8 mouse cellular contexts compared by ENCODE assay signal in the genomic region with DNA sequence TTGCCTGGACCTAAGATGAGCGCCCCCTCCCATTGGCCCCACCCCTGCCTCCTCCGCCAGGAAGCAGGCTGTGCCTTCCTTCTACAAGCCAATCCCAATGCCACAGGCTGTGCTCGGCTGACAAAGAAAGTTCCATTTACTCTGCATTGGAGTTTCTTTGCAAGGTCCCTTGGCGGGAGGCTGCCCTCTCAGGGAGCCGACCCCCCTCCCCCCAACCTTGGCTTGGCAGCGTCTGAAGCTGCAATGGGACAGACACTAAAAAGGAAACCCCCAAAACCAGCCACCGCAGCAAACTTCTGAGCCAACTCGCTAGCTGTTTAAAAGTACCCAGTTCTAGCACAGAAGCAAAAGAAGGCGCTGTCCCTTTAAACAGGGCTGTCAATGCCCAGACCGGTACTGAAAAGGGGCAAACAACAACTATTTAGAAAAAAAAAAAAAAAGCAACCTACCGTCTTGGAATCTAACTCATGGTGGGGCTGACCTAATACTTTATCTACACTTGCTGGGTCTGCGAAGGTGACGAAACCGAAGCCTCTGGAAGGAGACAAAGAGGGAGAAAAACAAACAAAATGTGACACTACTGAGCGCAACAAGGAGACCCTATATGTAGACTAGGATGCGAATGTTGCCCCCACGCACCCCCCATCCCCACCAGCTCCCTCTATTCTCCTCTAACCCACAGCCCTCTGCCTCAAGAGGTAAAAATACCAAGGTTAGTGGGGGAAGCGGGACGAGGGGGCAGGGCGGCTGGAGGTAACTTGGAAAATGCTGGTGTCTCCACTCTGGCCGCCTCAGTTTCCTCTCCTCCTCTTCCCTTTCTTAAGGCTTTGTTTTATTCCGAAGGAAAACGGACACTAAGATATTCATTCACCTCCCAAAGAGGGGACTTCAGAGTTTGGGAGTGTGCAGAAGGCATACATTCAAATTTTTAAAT. TPM values are rescaled to one million over a fixed set of nuclear protein-coding genes. Genes with fewer than 3 reads are reported as not detected.
DNase-seq lines count a peak whose midpoint lies in the region; ATAC-seq and TF ChIP-seq lines count a peak whose summit lies in the region.

No protein-coding gene starts in this region.

- H3K27me3 ChIP-seq in testis, adult 2 months (ENCODE audit: control insufficient read depth, insufficient read depth, low read length): no peaks in the 10 kb centered on the region
- no peaks in the 10 kb centered on the region for H3K27me3 ChIP-seq in midbrain, embryonic 10.5 days (ENCODE audit: low read depth, poor library complexity, severe bottlenecking)

- TF ChIP-seq POLR2A in testis, adult 2 months (IDR thresholded peaks at IDR 0.05; ENCODE audit: control insufficient read depth, low read depth, low read length): no peak

- peaks cover 17% of the 10 kb centered on the region for H3K4me1 ChIP-seq in testis, adult 2 months (ENCODE audit: control insufficient read depth, insufficient read depth, low read length)
- H3K4me1 ChIP-seq in midbrain, embryonic 10.5 days: peaks cover 73% of the 10 kb centered on the region

- H3K36me3 ChIP-seq in testis, adult 2 months (ENCODE audit: control insufficient read depth, insufficient read depth, low read length): no peaks in the 10 kb centered on the region
- peaks cover 35% of the 10 kb centered on the region for H3K36me3 ChIP-seq in midbrain, embryonic 10.5 days

- H3K4me3 ChIP-seq in testis, adult 2 months (ENCODE audit: control insufficient read depth, low read depth, low read length): peak overlapping the region; percentile 64
- H3K4me3 ChIP-seq in midbrain, embryonic 10.5 days: peak overlapping the region; percentile 97

- no peak for TF ChIP-seq CTCF in testis, adult 2 months (IDR thresholded peaks at IDR 0.05; ENCODE audit: control insufficient read depth, insufficient read depth, insufficient replicate concordance, low read depth, low read length)

- under 1% methylated on average over 23 of the region's 23 CpGs for WGBS in midbrain, embryonic 10.5 days

- no peak overlapping the region for H3K27ac ChIP-seq in testis, adult 2 months (ENCODE audit: control insufficient read depth, insufficient read depth, low read depth, low read length)
- H3K27ac ChIP-seq in midbrain, embryonic 10.5 days (replicated peaks): peak overlapping the region; percentile 100

- H3K9me3 ChIP-seq in midbrain, embryonic 10.5 days (replicated peaks): no peaks in the 10 kb centered on the region

- intact Hi-C loops in left cerebral cortex, postnatal 14 days (cut with DNase I): loop anchor here (5.0 to 10.0 kb wide), 2 partner anchors 132 to 164 kb away; no protein-coding TSS in a partner anchor

- 0 out of 4 replicates have a peak, but pooled peaks have one; percentile 18 to 27 for ATAC-seq in hematopoietic stem cell, adult 5-6 weeks (replicated peaks in 1 of 2; ENCODE audit: insufficient read depth in 1 of 2, low FRiP score in 2 of 2, low TSS enrichment in 1 of 2, low read depth in 1 of 2, poor library complexity in 2 of 2, severe bottlenecking in 2 of 2)

- no peak for DNase-seq in testis, postnatal 10 days (ENCODE audit: low spot score)
- peak; percentile 65 for DNase-seq in embryo, embryonic 10 days (ENCODE audit: low spot score)
- DNase-seq in left cerebral cortex, postnatal 14 days (ENCODE audit: low spot score in 2 of 2): peak; percentile 22 to 52
- DNase-seq in midbrain, embryonic 10.5 days (ENCODE audit: low spot score): peak; percentile 70
- peak; percentile 23 to 33 for DNase-seq in spleen, postnatal 36 days (ENCODE audit: low spot score in 2 of 2)
- DNase-seq in urinary bladder, adult 18-20 months (ENCODE audit: low spot score in 2 of 2): no peak

RNA-seq across cellular contexts. Expression of gene Msi2, which starts 2.0 kb away (rescaled TPM):
- polyA plus RNA-seq in testis, adult 2 months (2012; rRNA removed): 69.3 and 71.9 TPM in 2 replicates
- total RNA-seq in hematopoietic stem cell, adult 5-6 weeks (2017): 397 and 440 TPM in 2 replicates
- total RNA-seq in left cerebral cortex, postnatal 14 days (2021): 100 to 1,000 TPM in 1 of 2 experiments, 10 to 100 TPM in 1; 97.8 to 103 TPM
- 25.3 and 30.5 TPM in 2 replicates for polyA plus RNA-seq in midbrain, embryonic 10.5 days (2016; fragmentation: Nextera tagmentation; extraction: Ambion mirVana)

Comparison
In these comparisons a context has a peak if more than half of its experiments do, and no peak if none do; other contexts are left out.
1. DNase-seq: peak in embryo, embryonic 10 days (single experiment), left cerebral cortex, postnatal 14 days (2 of 2), midbrain, embryonic 10.5 days (single experiment) and spleen, postnatal 36 days (2 of 2); none in testis, postnatal 10 days (single experiment) and urinary bladder, adult 18-20 months (0 of 2).